Mouse (Mus musculus) embryonic facial prominence, embryonic 11.5 days (tissue): ENCODE measurements around the gene Armc6. TPM values are rescaled to one million over a fixed set of nuclear protein-coding genes. Genes with fewer than 3 reads are reported as not detected.

Source experiments
- ATAC-seq: fragments of 200-750 bp; cut with Nextera tagmentation; replicated peaks from 2 replicates; pipeline ENCODE4 v1.8.0; 2017; ENCODE audit warnings: low read depth; ENCODE audit not compliant: insufficient number of reproducible peaks, low FRiP score, low TSS enrichment
- DNase-seq: peaks from one replicate; pipeline ENCODE4 v3.0.0-alpha.2; 2015; ENCODE audit warnings: low spot score
- H3K27ac ChIP-seq: fragments of 300-500 bp; sonication (generic); replicated peaks from 2 replicates; pipeline ENCODE4 v1.5.1; 2014; ENCODE audit warnings: mild to moderate bottlenecking, low read depth, low read length, control low read depth
- H3K27me3 ChIP-seq: fragments of 300-500 bp; sonication (generic); 2 replicates; pipeline ENCODE4 v1.6.1; 2014; ENCODE audit warnings: mild to moderate bottlenecking, low read length, moderate library complexity, mixed read lengths; ENCODE audit not compliant: control insufficient read depth, insufficient read depth
- H3K36me3 ChIP-seq: fragments of 300-500 bp; sonication (generic); replicated peaks from 2 replicates; pipeline ENCODE4 v1.6.1; 2014; ENCODE audit warnings: low read depth, mild to moderate bottlenecking, low read length, moderate library complexity, mixed read lengths; ENCODE audit not compliant: control insufficient read depth, insufficient read depth
- H3K4me1 ChIP-seq: fragments of 300-500 bp; sonication (generic); 2 replicates; pipeline ENCODE4 v1.6.1; 2014; ENCODE audit warnings: low read length, mixed read lengths; ENCODE audit not compliant: control insufficient read depth, insufficient read depth
- H3K4me2 ChIP-seq: fragments of 300-500 bp; sonication (generic); 2 replicates; pipeline ENCODE4 v1.6.1; 2014; ENCODE audit warnings: low read depth, mild to moderate bottlenecking, control low read depth, low read length, moderate library complexity
- H3K4me3 ChIP-seq: fragments of 300-500 bp; sonication (generic); 2 replicates; pipeline ENCODE4 v1.5.1; 2014; ENCODE audit warnings: low read depth, low read length, control low read depth
- H3K9ac ChIP-seq: fragments of 300-500 bp; sonication (generic); replicated peaks from 2 replicates; pipeline ENCODE4 v1.6.1; 2014; ENCODE audit warnings: mild to moderate bottlenecking, control low read depth, low read length
- H3K9me3 ChIP-seq: fragments of 300-500 bp; sonication (generic); replicated peaks from 2 replicates; pipeline ENCODE4 v1.6.1; 2016; ENCODE audit warnings: mild to moderate bottlenecking, low read length, inconsistent platforms, mixed read lengths; ENCODE audit not compliant: control insufficient read depth
- WGBS: fragments of 180-500 bp; shearing (Covaris S2); extraction: QIAGEN DNeasy Blood & Tissue Kit; methylation state at CpG from one replicate; pipeline ENCODE4 v1.1.7; 2014; 5-methylcytosine and 5-hydroxymethylcytosine counted together
- polyA plus RNA-seq: library from polyadenylated mRNA; unstranded; fragments of >200 nt; fragmentation: Nextera tagmentation; extraction: Ambion mirVana; gene quantifications from 2 replicates; pipeline ENCODE4 v1.2.1, GENCODE M21; 2014

The Armc6 gene
- polyA plus RNA-seq, 1 experiment from 2014 or later: 21.9 TPM

GRCm38 (mm10) chr8:70254628-70255027 is 20.4 kb upstream of the Armc6 start:
- Histone ChIP-seq H3K9me3 (no peaks in the 10 kb centered on the region), H3K9ac (no peak overlapping the region), H3K27me3 (no peaks in the 10 kb centered on the region), H3K4me3 (no peak overlapping the region), H3K4me2 (no peak overlapping the region), H3K36me3 (peaks cover 32% of the 10 kb centered on the region), H3K4me1 (no peaks in the 10 kb centered on the region), H3K27ac (no peak overlapping the region)
- 84% methylated on average over 1 of the region's 1 CpGs for WGBS
- no peak for ATAC-seq
- DNase-seq: no peak

- H3K27me3 ChIP-seq: no peaks in the 10 kb centered on the region
- no peak for ATAC-seq
- no peak overlapping the region for H3K4me3 ChIP-seq
- DNase-seq: no peak
- H3K9me3 ChIP-seq: no peaks in the 10 kb centered on the region
- peaks cover 10% of the 10 kb centered on the region for H3K36me3 ChIP-seq
- no peaks in the 10 kb centered on the region for H3K4me1 ChIP-seq
- whole genome bisulfite sequencing: 95% methylated on average over 3 of the region's 3 CpGs
- H3K27ac ChIP-seq: no peak overlapping the region
- no peak overlapping the region for H3K9ac ChIP-seq
- no peak overlapping the region for H3K4me2 ChIP-seq
Measured at GRCm38 (mm10) chr8:70247841-70248240, 13.6 kb upstream of the Armc6 start.

GRCm38 (mm10) chr8:70246622-70247021 is 12.4 kb upstream of the Armc6 start:
- H3K4me3 ChIP-seq: no peak overlapping the region
- H3K36me3 ChIP-seq: peaks cover 10% of the 10 kb centered on the region
- H3K4me2 ChIP-seq: no peak overlapping the region
- 94% methylated on average over 6 of the region's 6 CpGs for WGBS
- no peak for DNase-seq
- no peak overlapping the region for H3K27ac ChIP-seq
- H3K9ac ChIP-seq: no peak overlapping the region
- no peaks in the 10 kb centered on the region for H3K27me3 ChIP-seq
- H3K9me3 ChIP-seq: no peaks in the 10 kb centered on the region
- no peaks in the 10 kb centered on the region for H3K4me1 ChIP-seq
- ATAC-seq: no peak

GRCm38 (mm10) chr8:70240642-70241041 is 6.4 kb upstream of the Armc6 start:
- no peak overlapping the region for H3K4me3 ChIP-seq
- no peak overlapping the region for H3K4me2 ChIP-seq
- no peak overlapping the region for H3K9ac ChIP-seq
- DNase-seq (no peak), ATAC-seq (no peak)
- 78% methylated on average over 5 of the region's 5 CpGs for WGBS
- H3K27ac ChIP-seq: no peak overlapping the region
- peaks cover 12% of the 10 kb centered on the region for H3K36me3 ChIP-seq
- H3K9me3 ChIP-seq: no peaks in the 10 kb centered on the region
- H3K27me3 ChIP-seq: no peaks in the 10 kb centered on the region
- no peaks in the 10 kb centered on the region for H3K4me1 ChIP-seq

GRCm38 (mm10) chr8:70237842-70238241 is 3.6 kb upstream of the Armc6 start:
- WGBS: 94% methylated on average over 2 of the region's 2 CpGs
- no peak for ATAC-seq

GRCm38 (mm10) chr8:70234781-70235128 is 489 bp upstream of the Armc6 start:
- Histone ChIP-seq H3K9me3 (no peaks in the 10 kb centered on the region), H3K27ac (peak overlapping the region; percentile 53), H3K4me1 (peaks cover 3% of the 10 kb centered on the region; the same call in 1 of the 2 replicates), H3K27me3 (no peaks in the 10 kb centered on the region), H3K4me3 (peak overlapping the region; percentile 77), H3K9ac (peak overlapping the region; percentile 72), H3K36me3 (peaks cover 7% of the 10 kb centered on the region; the same call in 1 of the 2 replicates), H3K4me2 (peak overlapping the region; percentile 58)
- DNase-seq (no peak), ATAC-seq (no peak)
- WGBS: under 1% methylated on average over 15 of the region's 15 CpGs

More at GRCm38 (mm10) chr8:70237842-70238241, 3.6 kb upstream of the Armc6 start:
- Histone ChIP-seq H3K9ac (no peak overlapping the region), H3K27me3 (no peaks in the 10 kb centered on the region), H3K9me3 (no peaks in the 10 kb centered on the region), H3K27ac (no peak overlapping the region), H3K36me3 (peaks cover 7% of the 10 kb centered on the region), H3K4me1 (peaks cover 3% of the 10 kb centered on the region; the same call in 1 of the 2 replicates), H3K4me2 (no peak overlapping the region), H3K4me3 (no peak overlapping the region)
- no peak for DNase-seq

- no peaks in the 10 kb centered on the region for H3K9me3 ChIP-seq
- peak overlapping the region; percentile 77 for H3K4me3 ChIP-seq
- DNase-seq: no peak
- H3K9ac ChIP-seq: peak overlapping the region; percentile 72
- no peaks in the 10 kb centered on the region for H3K27me3 ChIP-seq
- WGBS: 6% methylated on average over 13 of the region's 13 CpGs
- H3K4me1 ChIP-seq: peaks cover 3% of the 10 kb centered on the region; the same call in 1 of the 2 replicates
- peak overlapping the region; percentile 88 for H3K4me2 ChIP-seq
- H3K36me3 ChIP-seq: peaks cover 7% of the 10 kb centered on the region; the same call in 1 of the 2 replicates
- peak overlapping the region; percentile 6; the same call in 1 of the 2 replicates for H3K27ac ChIP-seq
- ATAC-seq: 0 out of 2 replicates have a peak, but pooled peaks have one; percentile 7
Measured at GRCm38 (mm10) chr8:70233606-70234005, 660 bp downstream of the Armc6 start.

GRCm38 (mm10) chr8:70230837-70231236 is 3.4 kb downstream of the Armc6 start:
- 90% methylated on average over 9 of the region's 9 CpGs for WGBS
- H3K27ac ChIP-seq: no peak overlapping the region
- no peaks in the 10 kb centered on the region for H3K9me3 ChIP-seq

More at GRCm38 (mm10) chr8:70230837-70231236, 3.4 kb downstream of the Armc6 start:
- H3K4me1 ChIP-seq: peaks cover 3% of the 10 kb centered on the region; the same call in 1 of the 2 replicates
- H3K4me3 ChIP-seq: no peak overlapping the region
- no peaks in the 10 kb centered on the region for H3K27me3 ChIP-seq
- no peak overlapping the region for H3K9ac ChIP-seq
- no peak for ATAC-seq
- no peak for DNase-seq
- H3K4me2 ChIP-seq: no peak overlapping the region
- H3K36me3 ChIP-seq: no peaks in the 10 kb centered on the region
